Mouse (Mus musculus): ENCODE results near the gene Slc2a4.

Slc2a4 gene

GRCm38 (mm10) chr11:69901993-69902392 is 46.0 kb downstream of the Slc2a4 start:
- DNase-seq (ENCODE audit: low read depth, low spot score) = no peak

- peak; percentile 99 for DNase-seq (ENCODE audit: low read depth, low spot score)
Observed at GRCm38 (mm10) chr11:69901406-69901846, 46.6 kb downstream of the Slc2a4 start.

- peak; percentile 97 for DNase-seq (ENCODE audit: low read depth, low spot score)
Observed at GRCm38 (mm10) chr11:69900471-69901405, 47.2 kb downstream of the Slc2a4 start, which contains the start of the genes 2810408A11Rik and Neurl4. TSS of gene 2810408A11Rik (minus strand) at chr11:69900987. TSS of gene Neurl4 (plus strand) at chr11:69901072.

GRCm38 (mm10) chr11:69899870-69900269 is 48.1 kb downstream of the Slc2a4 start:
- DNase-seq (ENCODE audit: low read depth, low spot score) = no peak

- no peak for DNase-seq (ENCODE audit: low read depth, low spot score)
Observed at GRCm38 (mm10) chr11:69895291-69895690, 52.7 kb downstream of the Slc2a4 start, which contains the start of gene Acap1. TSS of gene Acap1 (minus strand) at chr11:69895539.

GRCm38 (mm10) chr11:69894671-69895070 is 53.3 kb downstream of the Slc2a4 start:
- DNase-seq (ENCODE audit: low read depth, low spot score) = no peak
